Mouse (Mus musculus): ENCODE measurements around the gene Psmd5.
A peak's percentile ranks its signal among the peaks of the same experiment; 100 is the strongest.

Psmd5 gene

DNA sequence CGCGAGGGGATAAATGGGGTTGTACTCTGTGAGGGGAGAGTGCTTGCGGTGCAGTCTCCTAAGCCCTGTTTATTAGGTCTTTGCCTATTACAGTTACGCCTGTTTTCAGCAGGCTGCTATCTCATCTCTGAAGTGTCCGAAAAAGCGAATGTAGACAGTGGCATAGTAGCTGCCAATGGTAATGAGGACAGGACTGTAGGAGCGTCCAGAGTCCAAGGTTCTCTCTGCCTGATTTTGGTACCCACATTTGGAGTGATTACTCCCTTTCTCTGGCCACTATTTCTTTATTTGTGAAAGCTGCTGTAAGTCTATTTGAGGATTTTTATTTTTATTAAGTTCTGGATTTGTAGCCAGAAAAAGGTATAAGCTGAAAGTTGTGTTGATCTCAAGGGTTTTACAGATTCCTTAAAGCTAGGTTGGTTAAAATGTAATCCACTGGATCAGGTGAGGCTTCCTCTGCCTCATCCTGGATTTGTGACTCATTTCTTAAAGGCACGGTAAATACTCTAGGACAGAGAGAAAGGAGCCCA, at the start of gene Psmd5:
TSS of gene Psmd5 (minus strand) at position 153 of the 530 bp plus-strand sequence.
- no peak for DNase-seq (ENCODE audit: low read depth)

DNA sequence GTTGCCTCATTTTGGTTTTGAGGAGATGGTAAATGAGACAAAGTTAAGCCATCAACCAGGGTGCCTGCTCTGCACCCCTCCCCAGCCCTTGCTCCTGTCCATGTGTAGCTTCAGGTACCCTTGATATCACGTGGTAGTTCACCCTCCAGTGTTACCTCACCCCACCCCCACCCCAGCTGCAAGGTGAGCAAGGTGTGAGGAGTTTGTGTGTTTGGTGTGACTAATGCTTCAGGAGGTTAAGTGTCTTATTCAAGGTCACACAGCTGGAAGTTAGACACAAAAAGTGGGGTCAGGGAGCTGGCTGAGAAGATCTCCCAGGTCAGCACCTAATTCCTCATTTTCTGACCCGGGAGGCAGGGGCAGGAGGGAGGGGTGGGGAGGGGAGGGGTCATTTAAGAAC, 48.0 kb upstream of the Psmd5 start:
- no peak for DNase-seq (ENCODE audit: low read depth)

DNA sequence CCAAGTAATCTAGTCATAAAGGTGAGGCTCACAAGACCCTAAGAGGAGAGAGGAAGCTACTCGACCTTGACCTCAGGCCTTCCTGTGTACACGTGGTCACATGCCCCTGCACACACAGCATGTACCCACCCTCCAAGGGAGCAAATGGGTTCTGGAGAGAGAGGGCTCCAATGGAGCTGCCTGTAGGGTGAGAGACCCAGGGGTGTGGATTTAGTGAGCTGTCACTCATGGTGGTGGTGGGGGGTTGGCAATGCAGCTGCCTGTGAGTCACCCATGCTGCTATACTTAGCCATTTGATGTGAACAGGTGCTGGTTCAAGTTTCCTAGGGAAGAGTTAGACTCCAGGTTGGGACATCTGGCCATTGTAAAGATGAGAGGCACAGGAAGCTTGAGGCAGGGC, 45.4 kb upstream of the Psmd5 start:
- no peak for DNase-seq (ENCODE audit: low read depth)

DNA sequence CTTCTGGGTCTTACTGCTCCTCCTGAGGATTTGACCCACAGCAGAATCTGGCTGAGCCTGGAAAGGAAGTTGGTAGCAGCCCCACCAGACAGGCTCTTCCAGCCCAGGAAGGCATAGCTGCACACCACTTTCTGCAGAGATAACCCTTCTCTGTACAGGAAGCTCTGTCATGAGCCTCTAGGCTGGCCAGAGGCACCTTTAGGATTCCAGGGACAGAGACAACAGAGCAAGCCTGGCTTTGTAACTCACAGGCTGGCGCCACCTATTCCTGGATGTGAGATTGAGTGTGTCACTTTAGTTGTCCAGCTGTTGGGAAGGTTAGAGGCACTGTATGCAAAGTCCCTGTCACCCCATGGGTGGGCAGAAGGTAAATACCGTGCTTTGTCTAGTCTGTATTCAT, 40.3 kb upstream of the Psmd5 start:
- no peak for DNase-seq (ENCODE audit: low read depth)

DNA sequence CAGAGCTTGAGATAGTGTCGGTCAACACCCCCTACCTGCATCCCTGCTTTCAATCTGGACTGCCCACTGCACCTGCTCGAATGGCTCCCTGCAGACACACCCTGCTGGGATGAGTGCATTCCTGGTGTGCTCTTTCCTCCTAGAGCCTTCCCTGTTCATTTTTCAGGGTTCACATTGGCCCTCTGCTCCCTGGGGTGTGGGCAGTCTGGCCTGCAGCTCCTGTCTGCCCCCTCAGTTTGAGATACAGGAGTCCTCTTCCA, 40.0 kb upstream of the Psmd5 start:
- no peak for DNase-seq (ENCODE audit: low read depth)

DNA sequence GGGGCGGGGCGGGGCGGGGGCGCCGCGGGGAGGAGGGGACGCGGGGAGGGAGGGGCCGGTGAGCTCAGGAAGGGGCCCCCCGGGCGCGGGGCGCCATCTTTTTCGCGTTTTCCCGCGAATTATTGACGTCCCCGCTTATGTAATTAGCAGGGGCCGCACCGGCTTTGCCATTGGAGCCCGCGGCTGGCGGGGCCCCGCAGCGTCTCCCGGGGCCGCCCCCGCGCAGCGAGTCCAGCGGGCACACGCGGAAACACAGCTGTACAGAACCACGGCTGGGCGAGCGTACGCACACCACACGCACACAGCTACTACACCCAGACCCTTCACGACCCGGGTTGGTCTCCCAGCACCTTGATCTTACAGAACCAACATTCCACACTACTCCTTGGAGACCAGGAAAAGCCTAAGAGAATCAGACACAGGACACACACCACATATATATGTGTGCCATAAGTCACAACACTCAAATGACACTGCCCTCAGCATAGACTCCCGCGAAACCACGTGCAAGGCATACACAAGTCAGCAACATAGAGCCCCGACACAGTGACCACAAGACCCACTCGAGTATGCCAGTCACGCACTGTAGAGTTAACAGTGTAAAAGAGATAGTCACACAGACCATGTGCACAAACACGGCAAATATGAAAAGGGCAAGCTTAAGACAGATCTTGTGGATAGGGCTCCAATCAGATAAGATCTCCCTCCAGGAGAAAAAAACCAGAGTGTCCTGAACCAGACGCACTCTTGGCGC, 39.5 kb upstream of the Psmd5 start:
- DNase-seq (ENCODE audit: low read depth), result no peak

DNA sequence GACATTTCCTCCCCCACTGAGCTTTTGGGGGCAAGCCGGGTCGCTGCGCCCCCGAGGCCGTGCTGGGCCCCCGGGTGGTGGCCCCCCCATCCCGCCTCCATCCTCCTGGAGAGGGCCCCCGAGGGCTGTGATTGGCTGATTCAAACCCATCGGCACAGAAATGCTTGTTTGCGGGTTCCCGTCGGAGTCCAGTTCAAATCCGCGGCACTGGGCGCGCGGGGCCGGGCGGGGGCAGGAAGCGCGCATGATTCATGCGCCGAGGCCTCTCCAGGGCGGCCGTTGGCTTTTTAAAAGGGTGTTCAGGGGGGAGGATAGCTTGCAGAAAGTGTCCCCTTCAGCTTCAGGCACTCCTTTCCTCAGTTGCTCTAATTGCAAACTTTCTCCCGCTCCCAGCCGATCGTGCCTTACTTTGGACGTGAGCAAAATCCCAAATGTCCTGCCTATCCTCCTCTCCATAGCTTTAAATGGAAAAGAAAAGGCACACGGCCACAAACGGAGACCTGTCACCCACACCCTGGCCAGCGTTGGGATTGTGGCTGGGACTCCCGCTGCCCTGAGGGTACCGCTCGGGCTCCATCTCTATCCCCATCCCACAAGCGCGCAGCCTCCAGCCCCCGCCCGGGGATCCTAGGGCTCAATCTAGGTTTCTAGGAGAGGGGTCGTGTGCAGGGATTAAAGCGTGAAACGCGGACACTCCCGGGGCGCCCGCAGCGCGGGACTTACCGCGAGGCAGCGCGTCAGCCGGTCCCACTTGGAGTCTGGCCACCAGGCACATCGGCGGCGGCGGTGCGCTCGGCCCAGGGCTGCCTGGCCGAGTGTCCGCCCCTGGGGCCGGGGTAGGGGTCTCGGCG, 38.7 kb upstream of the Psmd5 start, which contains the start of gene Phf19:
TSS of gene Phf19 (minus strand) at position 809 of the 851 bp plus-strand sequence.
- no peak for DNase-seq (ENCODE audit: low read depth)

DNA sequence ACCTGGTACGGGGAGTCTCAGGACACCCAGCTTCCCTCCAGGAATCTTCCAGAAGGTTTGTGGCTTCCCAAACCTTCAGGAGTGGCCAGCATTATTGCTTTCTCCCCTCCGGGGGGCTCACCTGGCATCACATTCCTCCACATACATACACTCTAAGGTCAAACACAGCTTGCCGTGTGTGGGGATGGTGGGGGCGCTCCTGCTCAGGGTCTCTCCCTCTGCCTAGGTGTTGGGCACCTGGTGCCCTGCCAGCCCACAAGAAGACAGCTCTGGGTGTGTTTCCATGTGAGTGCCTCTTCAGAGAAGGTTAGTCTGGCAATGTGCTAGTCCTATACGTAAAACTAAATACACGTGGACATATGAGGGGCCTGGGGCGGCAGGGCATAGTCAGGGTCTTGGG, 37.8 kb upstream of the Psmd5 start:
- DNase-seq (ENCODE audit: low read depth), result no peak

DNA sequence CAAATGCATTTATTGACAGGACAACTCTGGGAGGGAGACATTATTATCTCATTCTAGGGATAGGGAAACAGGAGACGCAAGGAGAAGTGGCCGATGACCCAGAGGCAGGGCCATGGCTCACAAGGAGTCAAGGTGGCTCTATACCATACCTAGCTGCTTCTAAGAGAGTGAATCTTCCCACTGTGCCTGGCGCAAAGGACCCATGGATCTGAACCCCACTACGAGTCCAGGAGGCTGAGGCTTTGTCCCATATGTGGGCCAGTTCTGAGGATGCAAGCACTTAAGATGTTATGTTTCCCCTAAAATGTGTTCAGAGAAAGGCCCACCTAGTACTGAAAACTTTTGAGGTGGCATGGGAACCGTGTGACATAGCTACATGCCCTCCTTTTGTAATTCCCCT, 37.1 kb upstream of the Psmd5 start:
- no peak for DNase-seq (ENCODE audit: low read depth)

DNA sequence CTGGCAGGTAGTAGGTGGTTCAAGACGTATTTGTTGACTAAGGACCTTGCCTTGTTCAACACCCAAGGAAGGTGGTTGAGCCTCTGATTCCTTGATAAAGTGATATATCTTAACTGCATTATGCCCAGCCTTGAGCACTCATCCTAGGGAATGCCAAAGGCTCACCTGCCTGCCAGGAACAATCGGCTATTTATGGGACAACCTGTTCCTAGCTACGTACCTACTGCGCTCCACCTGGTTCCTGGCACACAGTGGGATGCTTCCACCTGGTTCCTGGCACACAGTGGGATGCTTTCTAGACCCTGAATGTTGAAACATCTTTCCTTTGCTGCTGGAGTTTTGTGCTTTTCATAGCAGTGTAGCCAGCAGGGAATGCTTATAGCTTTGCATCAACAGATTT, 35.0 kb upstream of the Psmd5 start:
- DNase-seq (ENCODE audit: low read depth), result no peak

DNA sequence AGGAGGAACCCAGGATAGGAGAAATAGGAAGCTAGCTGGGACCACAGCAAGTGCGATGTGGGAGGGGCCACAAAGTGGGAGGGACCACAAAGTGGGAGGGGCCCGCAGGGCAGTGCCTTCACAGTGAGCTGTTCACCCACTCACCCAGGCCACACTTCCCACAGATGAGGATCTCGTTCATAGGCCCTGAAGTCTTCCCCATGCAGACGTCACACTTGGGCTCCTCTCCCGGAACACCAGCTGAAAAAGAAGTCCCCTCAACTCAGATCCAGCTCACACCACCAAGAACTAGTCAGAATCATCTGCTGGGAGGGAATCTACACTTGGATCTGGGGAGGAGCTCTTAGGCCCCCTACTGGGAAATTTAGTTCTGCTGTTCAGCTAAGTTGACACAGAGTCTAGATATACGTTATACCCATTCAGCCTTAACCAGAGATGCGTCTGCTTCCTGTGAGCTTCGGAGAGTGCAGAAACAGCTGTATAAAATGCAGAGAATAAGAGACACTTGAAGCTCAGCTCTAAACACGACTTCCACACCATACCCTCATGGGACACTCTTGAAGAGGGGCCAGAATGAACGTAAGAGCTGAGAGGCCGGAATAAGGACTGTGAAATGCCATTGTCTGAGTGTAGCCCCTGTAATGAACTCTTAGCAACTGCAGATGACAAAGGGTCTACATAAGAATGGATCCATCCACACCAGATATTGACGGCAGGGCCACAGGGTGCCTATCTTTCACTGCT, 32.3 kb upstream of the Psmd5 start:
- DNase-seq (ENCODE audit: low read depth), result no peak

DNA sequence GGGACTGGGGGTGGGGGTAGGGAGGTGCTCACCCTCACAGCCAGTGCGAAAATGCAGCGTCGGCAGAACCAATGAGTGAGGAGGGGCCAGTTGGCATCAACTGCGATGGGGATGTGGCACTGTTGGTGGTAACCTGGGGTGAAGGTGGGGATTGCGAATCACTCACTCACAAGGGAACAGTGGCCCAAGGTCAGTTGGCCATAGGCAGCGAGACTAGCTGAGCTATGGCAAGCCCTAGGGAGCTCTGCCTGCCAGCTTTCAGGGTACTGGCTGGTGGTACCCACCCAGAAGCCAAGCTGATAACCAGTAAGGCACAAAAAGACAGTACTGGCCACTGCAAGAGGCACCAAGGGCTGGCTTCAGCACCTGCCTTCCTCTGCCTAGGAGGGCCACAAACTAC, 31.7 kb upstream of the Psmd5 start:
- DNase-seq (ENCODE audit: low read depth), result no peak

DNA sequence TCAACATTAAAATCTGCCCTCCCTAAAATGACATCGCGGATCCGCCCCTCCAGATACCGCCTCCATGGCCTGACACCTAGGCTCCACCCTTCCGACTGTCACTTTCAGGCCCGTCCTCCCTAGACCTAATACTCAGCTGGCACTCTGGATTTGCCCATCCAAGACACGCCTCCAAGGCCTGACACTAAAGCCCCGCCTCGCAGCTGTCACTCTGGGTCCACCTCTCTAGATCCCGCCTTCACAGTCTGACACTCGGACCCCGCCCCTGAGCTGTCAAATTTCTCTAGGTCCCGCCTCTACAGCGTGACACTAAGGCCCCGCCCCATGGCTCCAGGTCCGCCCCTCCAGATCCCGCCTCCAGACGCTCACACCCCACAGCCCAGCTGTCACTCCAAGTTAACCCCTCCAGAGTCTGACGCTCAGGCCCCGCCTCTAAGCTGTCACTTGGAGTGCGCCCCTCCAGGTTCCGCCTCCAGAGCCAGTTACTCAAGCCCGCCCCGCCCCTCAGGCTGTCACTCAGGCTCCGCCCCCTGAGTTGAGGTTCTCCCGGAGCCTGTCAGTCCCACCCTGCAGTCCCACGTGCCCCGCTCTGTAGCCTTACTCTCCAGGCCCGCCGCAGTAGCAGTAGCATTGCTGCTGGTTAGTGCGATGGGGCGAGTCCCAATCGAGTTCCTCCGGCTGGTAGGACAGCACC, 30.2 kb upstream of the Psmd5 start:
- peak; percentile 95 for DNase-seq (ENCODE audit: low read depth)

DNA sequence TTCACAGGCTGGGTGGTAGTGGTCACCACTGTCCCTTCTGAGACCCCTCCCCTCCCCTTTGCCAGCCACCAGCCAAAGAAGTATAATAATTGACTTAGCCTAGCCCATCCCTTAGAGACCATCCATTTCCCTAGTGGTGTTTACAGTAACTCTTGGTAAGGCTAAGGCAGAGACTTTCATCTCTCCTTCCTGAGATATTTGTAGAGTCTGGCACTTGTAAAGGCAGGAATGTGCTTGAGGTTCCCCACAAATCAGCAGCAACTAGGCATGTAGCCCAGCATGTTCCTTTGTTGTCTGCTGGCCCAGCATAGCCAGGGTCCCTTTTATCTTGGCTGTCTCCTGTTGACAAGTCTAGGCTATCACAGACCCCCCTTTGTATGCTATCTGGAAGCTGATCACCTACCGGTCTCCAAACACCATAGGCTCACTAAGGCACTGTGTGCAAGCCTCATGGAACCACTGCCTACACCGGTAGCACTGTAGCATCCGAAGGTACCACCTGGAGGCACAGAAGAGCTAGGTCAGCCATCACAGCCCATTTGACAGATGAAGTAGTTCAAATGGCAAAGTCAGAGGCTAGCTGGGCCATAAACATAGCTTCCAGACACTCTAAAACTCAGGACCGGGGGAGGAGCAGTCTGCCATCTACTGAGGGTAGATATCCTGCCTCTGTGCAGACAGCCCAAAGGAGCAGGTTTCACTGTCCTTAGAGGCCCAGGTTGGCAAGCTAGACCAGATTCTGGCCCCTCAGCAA, 29.1 kb upstream of the Psmd5 start:
- DNase-seq (ENCODE audit: low read depth), result peak; percentile 43

DNA sequence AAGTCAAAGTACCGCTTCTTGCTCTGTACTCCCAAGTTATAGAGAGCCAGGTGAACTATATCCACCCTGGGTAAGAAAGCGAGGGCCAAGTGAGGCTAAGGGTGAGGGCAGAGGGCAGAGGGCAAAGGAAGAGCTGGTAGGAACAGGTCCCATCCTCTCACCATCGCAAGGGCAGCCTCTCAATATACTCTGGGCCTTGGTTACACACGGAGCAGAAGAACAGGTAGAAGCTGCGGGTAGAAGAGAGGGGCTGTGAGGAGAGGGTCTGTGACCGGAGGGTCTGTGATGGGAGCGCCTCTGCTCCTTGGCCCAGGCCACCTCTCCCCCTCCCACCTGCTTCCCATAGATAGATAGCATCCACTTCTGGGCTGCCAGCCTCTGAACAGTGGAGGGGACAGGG, 28.4 kb upstream of the Psmd5 start:
- DNase-seq (ENCODE audit: low read depth), result no peak

DNA sequence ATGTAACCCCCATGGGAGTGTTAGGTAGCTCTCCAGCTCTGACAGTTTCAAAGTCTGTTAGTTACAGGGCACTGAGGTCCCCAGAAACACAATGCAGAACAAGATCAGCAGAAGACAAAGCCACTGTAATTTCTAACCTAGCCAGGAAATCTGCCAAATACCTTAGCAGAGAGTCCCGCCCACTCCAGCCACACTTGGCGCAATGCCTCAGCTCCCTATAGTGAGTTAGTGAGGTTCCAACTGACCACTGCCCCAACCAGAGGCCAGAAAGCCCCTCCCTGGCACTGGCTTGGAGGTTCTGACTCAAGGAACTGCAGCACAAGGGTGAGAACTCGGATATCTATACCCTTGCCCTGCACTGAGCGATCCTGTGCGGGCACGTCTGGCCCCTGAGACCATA, 28.0 kb upstream of the Psmd5 start:
- no peak for DNase-seq (ENCODE audit: low read depth)

DNA sequence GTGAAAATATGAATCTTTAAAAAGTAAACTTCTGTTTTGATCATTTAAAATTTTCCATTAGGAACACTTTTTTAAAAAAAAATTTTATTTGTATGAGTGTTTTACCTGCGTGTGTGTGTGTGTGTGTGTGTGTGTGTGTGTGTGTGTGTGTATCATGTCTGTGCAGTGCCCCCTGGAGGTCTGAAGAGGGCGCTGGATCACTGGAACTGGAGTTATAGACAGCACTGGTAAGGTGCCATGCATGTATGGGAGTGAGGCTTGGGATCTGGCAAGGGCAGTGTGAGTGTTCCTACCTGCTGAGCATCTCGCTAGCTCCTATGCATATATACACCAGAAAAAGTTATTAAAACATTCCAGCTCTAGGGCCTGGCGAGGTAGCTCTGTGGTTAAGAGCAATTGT, 27.0 kb upstream of the Psmd5 start:
- no peak for DNase-seq (ENCODE audit: low read depth)

DNA sequence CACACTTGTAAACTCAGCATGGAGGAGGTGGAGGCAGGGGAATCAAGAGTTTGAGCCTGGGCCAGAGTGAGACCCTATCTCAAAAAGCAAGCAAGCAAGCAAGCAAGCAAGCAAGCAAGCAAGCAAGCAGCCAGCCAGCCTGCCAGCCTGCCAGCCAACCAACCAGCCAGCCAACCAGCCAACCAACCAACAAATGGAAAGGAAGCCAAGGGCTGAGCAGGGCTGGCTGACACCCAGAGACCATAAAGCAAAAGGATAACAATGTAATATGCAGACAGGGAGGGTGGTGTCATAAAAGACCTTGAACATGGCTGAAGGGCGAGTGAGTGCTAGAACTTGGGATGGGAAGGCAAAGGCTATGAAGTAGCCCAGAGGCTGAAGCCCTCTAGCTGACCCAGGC, 25.6 kb upstream of the Psmd5 start:
- no peak for DNase-seq (ENCODE audit: low read depth)

DNA sequence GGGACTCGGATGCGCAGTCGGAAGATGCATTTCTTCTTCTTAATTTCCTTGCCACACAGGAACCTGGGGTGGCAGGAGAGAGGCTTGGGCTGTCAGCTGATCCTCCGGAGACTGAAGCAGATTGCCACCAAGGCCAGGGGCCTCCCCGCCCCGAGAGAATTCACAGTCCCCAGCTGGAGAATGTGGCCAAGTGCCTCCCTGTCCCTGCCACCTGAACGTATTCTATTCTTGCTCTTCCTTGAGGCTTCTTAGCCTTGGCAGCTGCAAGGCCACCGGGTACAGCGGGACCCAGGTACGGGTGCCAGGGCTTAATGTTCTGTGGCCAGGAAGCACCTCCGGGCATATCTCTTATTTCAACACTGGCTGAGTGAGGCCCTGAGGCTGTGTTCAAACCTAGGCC, 24.9 kb upstream of the Psmd5 start:
- DNase-seq (ENCODE audit: low read depth), result no peak

DNA sequence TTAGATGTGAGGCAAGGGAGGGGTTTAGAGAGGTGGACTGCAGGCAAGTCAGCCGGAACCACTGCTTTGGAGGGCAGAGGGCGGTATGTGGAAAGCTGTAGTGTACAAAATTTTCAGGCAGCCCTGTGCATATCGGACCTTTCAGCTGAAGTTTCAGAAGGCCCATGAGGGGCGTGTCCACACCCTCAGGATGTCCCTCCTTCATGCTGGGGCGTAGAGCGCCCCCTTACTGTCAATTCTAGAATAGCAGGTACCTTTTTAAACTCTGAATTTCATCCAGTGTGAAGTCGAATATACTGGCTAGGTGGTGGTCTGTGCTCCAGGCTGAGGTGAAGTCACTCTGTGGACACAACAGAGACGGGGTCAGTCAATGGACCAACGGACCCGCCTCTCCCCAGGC, 23.1 kb upstream of the Psmd5 start:
- no peak for DNase-seq (ENCODE audit: low read depth)

DNA sequence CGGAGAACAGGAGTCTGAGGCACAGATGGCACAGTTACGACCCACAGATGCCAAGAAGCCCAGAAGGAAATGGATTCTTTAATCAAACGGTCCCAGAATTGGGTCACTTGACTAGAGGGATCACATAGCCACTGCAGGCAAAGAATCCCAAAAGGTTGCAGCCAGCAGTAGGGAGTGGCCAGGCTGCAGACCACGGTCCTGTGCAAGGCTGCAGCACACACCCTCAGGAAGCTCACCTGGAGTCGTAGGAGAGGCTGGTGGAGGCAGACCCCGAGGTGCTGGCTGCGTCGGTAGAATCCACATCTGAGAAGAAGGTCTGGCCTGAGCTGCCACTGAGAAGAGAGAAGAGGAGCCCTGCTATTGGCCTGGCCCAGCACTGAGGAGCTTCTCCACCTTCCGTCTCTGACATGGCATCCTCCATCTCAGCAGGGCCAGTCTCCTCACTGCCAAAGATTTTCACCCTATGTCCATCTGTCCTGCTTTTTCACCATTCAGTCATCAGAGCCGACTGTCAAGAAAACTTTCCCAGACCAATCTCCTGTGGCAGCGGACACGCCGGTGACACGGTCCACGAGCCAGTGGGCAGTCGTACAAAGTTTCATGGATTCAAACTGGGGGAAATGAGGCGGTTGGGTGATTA, 22.2 kb upstream of the Psmd5 start:
- DNase-seq (ENCODE audit: low read depth), result no peak
